Mouse (Mus musculus) hindbrain, embryonic 12.5 days (tissue): ENCODE results near the gene Crabp1. TPM values are rescaled to one million over a fixed set of nuclear protein-coding genes. Genes with fewer than 3 reads are reported as not detected.

Source experiments
- ATAC-seq: fragments of 200-750 bp; cut with Nextera tagmentation; 2 replicates; pipeline ENCODE4 v1.8.0; 2017; ENCODE audit warnings: moderate TSS enrichment; ENCODE audit not compliant: low FRiP score
- H3K27ac ChIP-seq: fragments of 300-500 bp; sonication (generic); 2 replicates; pipeline ENCODE4 v1.5.1; 2016; ENCODE audit warnings: mild to moderate bottlenecking
- H3K27me3 ChIP-seq: fragments of 300-500 bp; sonication (generic); 2 replicates; pipeline ENCODE4 v1.6.1; 2016; ENCODE audit warnings: mild to moderate bottlenecking
- H3K36me3 ChIP-seq: fragments of 300-500 bp; sonication (generic); 2 replicates; pipeline ENCODE4 v1.6.1; 2016; ENCODE audit warnings: mild to moderate bottlenecking
- H3K4me1 ChIP-seq: fragments of 300-500 bp; sonication (generic); 2 replicates; pipeline ENCODE4 v1.6.1; 2016
- H3K4me2 ChIP-seq: fragments of 300-500 bp; sonication (generic); replicated peaks from 2 replicates; pipeline ENCODE4 v1.6.1; 2016; ENCODE audit warnings: mild to moderate bottlenecking
- H3K4me3 ChIP-seq: fragments of 300-500 bp; sonication (generic); 2 replicates; pipeline ENCODE4 v1.5.1; 2016; ENCODE audit warnings: mild to moderate bottlenecking
- H3K9ac ChIP-seq: fragments of 300-500 bp; sonication (generic); 2 replicates; pipeline ENCODE4 v1.6.1; 2016; ENCODE audit warnings: mild to moderate bottlenecking, moderate library complexity
- H3K9me3 ChIP-seq: fragments of 300-500 bp; sonication (generic); replicated peaks from 2 replicates; pipeline ENCODE4 v1.6.1; 2016; ENCODE audit warnings: mild to moderate bottlenecking
- WGBS: fragments of 180-500 bp; shearing (Covaris S2); methylation state at CpG from one replicate; pipeline ENCODE4 v1.1.7; 2016; 5-methylcytosine and 5-hydroxymethylcytosine counted together
- polyA plus RNA-seq: library from polyadenylated mRNA; unstranded; fragments of >200 nt; fragmentation: Nextera tagmentation; extraction: Ambion mirVana; gene quantifications from 2 replicates; pipeline ENCODE4 v1.2.1, GENCODE M21; 2016

The Crabp1 gene
- polyA plus RNA-seq, 1 experiment from 2014 or later, result 655 TPM

DNA sequence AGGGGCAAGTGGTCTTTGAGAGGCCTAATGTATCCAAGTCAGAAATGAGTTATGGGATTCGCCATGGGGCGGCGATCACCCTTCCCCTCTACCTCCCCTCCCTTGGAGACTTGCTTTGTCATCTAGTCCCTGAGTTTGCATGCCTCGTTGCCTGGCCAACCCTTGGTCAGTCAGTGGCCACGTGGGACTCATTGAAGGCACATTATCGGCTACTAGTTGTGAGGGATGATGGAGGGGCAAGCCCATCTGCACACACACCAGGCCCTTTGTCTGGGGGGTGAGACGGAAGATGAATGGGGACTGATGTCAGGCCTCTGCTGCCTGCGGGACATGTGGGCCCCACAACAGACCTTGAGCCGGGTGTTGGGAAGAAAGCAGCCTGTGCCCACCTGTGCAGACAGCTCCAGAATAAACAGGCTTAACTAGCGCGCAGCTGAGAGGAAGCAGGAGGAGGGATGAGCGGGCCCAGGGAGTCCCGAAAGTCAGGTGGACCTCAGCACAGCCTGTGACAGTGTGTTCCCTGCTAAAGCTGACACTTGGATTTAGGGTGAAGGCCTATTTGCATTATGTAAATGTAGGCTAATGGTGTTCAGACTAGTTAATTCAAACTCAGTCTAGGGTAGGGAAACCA, 18.7 kb upstream of the Crabp1 start:
- H3K27ac ChIP-seq, result 0 out of 2 replicates have a peak overlapping the region, but pooled peaks have one; percentile 25
- WGBS, result 18% methylated on average over 13 of the region's 13 CpGs

DNA sequence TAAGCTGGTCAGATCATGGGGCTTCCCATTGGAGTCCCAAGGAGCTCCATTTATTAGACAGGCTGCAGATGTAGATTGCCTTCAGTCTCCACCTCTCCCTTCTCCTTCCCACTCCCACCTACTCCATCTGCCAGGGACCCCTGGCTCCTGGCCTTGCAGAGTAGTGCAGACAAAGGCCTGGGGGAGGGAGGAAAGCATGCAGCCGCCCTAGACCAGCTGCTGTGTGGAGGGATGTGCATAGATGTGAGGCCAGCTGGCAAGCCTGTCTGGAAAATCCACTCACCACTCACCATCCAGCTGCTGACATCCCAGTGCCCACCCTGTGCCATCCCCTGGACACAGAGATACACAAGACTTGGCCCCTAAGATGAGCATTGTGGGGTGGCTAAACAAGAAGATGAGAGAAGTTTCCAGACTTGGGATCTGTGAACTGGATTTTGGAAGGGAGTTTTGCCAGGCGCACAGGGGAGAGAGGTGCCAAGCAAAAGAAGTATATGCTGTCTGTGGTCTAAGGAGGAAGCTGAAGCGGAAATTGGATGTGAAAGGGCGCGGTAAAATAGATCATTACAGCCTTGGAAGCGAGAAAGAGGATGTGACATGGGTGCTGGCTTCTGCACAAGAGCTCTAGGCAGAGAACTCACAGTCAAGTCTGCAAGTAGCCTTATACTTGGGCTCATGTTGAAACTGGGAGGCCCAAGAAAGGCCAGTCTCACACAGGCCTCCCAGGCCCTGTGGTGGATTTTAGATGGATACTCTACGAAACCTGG, 14.2 kb upstream of the Crabp1 start:
- H3K27ac ChIP-seq, result no peak overlapping the region
- no peaks in the 10 kb centered on the region for H3K9me3 ChIP-seq
- peaks cover 40% of the 10 kb centered on the region for H3K4me1 ChIP-seq
- ATAC-seq, result no peak
- peaks cover 5% of the 10 kb centered on the region; the same call in 1 of the 2 replicates for H3K27me3 ChIP-seq
- no peak overlapping the region for H3K4me3 ChIP-seq
- H3K9ac ChIP-seq, result no peak overlapping the region
- H3K36me3 ChIP-seq, result no peaks in the 10 kb centered on the region
- H3K4me2 ChIP-seq, result no peak overlapping the region
- WGBS, result 81% methylated on average over 7 of the region's 7 CpGs

More for the DNA sequence above, 18.7 kb upstream of the Crabp1 start:
- no peaks in the 10 kb centered on the region for H3K27me3 ChIP-seq
- no peak overlapping the region for H3K9ac ChIP-seq
- no peaks in the 10 kb centered on the region for H3K36me3 ChIP-seq
- peak; percentile 85 for ATAC-seq
- H3K4me1 ChIP-seq, result peaks cover 19% of the 10 kb centered on the region
- H3K4me3 ChIP-seq, result no peak overlapping the region
- no peak overlapping the region for H3K4me2 ChIP-seq
- H3K9me3 ChIP-seq, result no peaks in the 10 kb centered on the region

DNA sequence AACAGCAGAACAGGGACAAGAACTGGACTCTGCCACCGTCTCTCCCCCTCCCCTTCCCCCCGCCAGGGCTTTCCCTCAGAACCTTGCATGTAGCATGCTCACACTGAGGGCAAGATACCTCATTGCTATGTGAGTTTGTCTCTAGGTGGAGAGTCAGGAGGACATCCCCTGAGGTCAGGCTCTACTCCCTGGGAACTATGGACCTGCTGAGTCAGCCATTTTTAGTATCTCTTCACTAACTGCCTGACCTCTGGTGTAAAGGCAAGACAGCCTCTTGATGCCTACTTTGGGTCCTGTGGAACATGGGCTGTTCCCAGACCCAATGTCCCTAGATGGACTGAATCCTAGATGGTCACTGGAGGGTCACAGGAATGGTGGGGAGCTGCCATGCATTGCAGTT, 12.9 kb upstream of the Crabp1 start:
- 71% methylated on average over 2 of the region's 2 CpGs for WGBS
- Histone ChIP-seq H3K36me3 (no peaks in the 10 kb centered on the region), H3K27ac (peak overlapping the region; percentile 76; the same call in 1 of the 2 replicates), H3K9ac (no peak overlapping the region), H3K4me3 (no peak overlapping the region), H3K27me3 (peaks cover 5% of the 10 kb centered on the region; the same call in 1 of the 2 replicates), H3K4me1 (peaks cover 27% of the 10 kb centered on the region), H3K4me2 (no peak overlapping the region), H3K9me3 (0 out of 2 replicates have a peak, but pooled peaks cover under 1% of the 10 kb centered on the region)
- no peak for ATAC-seq

DNA sequence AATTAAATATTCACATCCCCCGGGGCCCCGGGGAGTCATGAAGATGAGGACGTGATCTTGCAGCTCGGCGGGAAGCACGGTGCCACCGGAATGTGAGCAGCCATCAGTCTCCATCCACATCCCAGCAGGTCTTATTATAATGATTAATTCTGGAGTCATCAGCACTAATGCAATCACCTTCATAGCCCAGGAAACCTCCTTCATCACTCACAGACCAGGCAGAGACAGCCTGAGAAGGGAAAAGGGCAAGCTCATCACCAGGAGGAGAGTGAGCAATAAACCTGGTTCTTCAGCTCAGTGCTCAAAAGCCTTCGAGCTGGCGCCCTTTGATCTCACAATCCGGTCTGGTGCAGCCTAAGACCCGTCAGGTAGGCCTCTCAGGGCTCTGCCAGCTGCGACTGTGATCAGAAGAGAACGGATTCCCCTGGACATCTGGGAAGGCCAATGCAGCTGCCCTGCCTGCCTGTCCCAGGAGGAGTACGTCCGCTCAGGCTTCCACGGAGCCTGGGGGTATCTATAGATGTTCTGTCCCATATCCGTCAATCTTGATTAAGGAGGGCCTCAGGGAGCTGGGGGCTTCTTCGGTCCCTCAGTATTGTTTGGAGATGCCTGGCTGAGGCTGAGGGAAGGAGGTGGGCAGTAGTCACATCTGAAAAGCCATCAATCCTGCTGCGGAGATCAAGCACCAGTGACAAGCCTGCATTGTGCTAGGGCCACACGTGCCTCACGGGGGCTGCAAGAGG, 12.2 kb upstream of the Crabp1 start:
- ATAC-seq, result peak; percentile 78
- no peak overlapping the region for H3K4me3 ChIP-seq
- H3K27ac ChIP-seq, result peak overlapping the region; percentile 76
- H3K4me1 ChIP-seq, result peaks cover 27% of the 10 kb centered on the region
- no peak overlapping the region for H3K9ac ChIP-seq
- H3K4me2 ChIP-seq, result peak overlapping the region; percentile 29
- H3K27me3 ChIP-seq, result peaks cover 5% of the 10 kb centered on the region; the same call in 1 of the 2 replicates
- WGBS, result 14% methylated on average over 21 of the region's 21 CpGs
- 0 out of 2 replicates have a peak, but pooled peaks cover 4% of the 10 kb centered on the region for H3K9me3 ChIP-seq
- H3K36me3 ChIP-seq, result no peaks in the 10 kb centered on the region

DNA sequence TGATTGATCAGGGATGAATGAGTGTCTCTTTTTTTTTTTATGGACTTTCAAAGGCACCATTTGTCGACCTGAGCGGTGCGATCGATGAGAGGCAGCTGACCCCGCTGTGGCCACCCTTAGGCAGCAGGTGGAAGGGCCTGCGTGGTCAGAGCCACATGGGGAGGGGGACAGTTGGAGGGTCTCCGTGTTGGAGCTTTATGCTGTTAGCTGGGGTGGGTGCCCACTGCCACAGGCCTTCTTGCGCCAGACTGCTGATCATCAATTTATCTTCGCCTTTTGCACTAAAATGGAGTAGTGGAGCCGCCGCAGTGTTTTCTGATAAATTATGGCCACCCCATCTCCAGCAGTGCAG, 11.6 kb upstream of the Crabp1 start:
- peak overlapping the region; percentile 29 for H3K4me2 ChIP-seq
- H3K9me3 ChIP-seq, result 0 out of 2 replicates have a peak, but pooled peaks cover 4% of the 10 kb centered on the region
- H3K27me3 ChIP-seq, result peaks cover 5% of the 10 kb centered on the region; the same call in 1 of the 2 replicates
- H3K36me3 ChIP-seq, result no peaks in the 10 kb centered on the region
- WGBS, result 22% methylated on average over 11 of the region's 11 CpGs
- no peak overlapping the region for H3K9ac ChIP-seq
- peak overlapping the region; percentile 76 for H3K27ac ChIP-seq
- peaks cover 27% of the 10 kb centered on the region for H3K4me1 ChIP-seq
- no peak overlapping the region for H3K4me3 ChIP-seq
- ATAC-seq, result peak; percentile 23; the same call in 1 of the 2 replicates

DNA sequence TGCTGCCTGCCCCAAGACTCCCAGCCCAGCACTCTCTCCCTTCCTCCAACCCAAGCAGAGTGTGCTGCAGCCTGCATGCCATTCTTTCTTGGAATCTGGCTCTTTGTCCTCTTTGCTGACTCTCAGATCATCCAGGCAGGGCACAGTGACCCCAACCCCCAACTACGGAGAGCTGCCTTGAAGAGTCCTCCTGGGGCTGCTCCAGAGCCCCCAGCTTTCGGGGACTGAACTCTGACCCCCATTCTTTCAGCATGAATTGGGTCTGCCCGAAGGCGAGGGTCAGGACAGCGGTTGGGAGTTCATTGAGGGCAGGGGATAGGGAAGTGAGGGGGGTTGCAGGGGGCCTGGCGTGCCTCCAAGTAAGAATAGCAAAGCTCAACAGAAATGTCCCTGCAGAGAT, 5.0 kb upstream of the Crabp1 start:
- Histone ChIP-seq H3K4me1 (peaks cover 13% of the 10 kb centered on the region), H3K27ac (no peak overlapping the region), H3K4me3 (no peak overlapping the region), H3K4me2 (0 out of 2 replicates have a peak overlapping the region, but pooled peaks have one; percentile 6), H3K27me3 (peaks cover 26% of the 10 kb centered on the region), H3K9ac (no peak overlapping the region), H3K9me3 (0 out of 2 replicates have a peak, but pooled peaks cover 4% of the 10 kb centered on the region), H3K36me3 (no peaks in the 10 kb centered on the region)
- ATAC-seq, result peak; percentile 38; the same call in 1 of the 2 replicates
- 5% methylated on average over 6 of the region's 6 CpGs for WGBS

DNA sequence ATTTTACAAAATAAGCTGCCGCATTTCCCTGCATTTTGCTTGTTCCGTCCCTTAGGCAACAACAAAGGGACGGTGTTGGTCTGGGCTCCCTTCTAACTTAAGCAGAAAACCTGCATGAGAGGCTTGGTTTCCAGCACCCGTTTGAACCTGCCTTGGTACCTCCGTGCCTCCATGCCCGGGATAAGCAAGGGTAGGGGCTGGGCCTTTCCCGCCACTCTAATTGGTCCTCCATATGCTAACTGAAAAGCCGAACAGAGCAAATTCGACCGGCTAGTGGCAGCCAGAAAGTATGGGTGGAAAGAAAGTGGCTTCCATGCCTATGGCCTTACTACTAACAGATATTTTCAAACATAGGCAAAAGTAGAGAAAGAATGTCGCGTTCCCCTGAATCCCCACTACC, 457 bp upstream of the Crabp1 start:
- peaks cover 52% of the 10 kb centered on the region for H3K27me3 ChIP-seq
- H3K9me3 ChIP-seq, result no peaks in the 10 kb centered on the region
- H3K4me1 ChIP-seq, result peaks cover 38% of the 10 kb centered on the region
- ATAC-seq, result no peak
- no peak overlapping the region for H3K4me3 ChIP-seq
- H3K27ac ChIP-seq, result no peak overlapping the region
- peak overlapping the region; percentile 81 for H3K4me2 ChIP-seq
- no peak overlapping the region for H3K9ac ChIP-seq
- WGBS, result 15% methylated on average over 12 of the region's 12 CpGs
- no peaks in the 10 kb centered on the region for H3K36me3 ChIP-seq

DNA sequence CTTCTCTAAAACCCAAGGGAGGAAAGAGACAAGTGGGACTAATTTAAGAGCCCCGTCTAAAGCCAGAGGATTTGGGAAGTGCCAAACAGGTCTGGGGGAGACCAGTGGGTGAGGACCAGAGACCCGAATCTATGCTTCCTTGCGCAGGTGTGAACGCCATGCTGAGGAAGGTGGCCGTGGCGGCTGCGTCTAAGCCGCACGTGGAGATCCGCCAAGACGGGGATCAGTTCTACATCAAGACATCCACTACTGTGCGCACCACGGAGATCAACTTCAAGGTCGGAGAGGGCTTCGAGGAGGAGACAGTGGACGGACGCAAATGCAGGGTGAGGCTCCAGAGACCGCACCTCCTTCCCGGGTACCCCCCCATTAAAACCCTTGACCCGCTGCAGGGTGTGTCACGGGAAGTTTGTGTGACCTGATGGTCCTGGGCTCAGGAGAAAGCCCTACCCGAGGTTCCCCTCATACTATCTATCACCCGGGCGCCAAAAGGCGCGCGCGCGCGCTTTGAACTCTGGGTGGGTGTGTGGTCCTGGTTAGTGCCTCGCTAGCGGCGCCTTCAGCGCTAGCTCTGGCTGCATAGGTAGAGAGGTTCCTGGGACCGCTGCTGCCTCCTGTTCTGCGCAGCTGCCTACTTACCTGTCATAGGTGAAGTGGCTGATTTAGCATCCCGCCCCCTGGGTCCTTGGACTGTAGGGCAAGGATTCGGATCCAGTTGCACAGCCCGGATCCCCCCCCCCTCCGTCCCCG, 963 bp downstream of the Crabp1 start:
- no peak overlapping the region for H3K27ac ChIP-seq
- peak overlapping the region; percentile 42 for H3K4me3 ChIP-seq
- under 1% methylated on average over 37 of the region's 41 CpGs for WGBS
- peak overlapping the region; percentile 81 for H3K4me2 ChIP-seq
- H3K4me1 ChIP-seq, result peaks cover 37% of the 10 kb centered on the region
- H3K9ac ChIP-seq, result peak overlapping the region; percentile 54
- no peaks in the 10 kb centered on the region for H3K36me3 ChIP-seq
- peaks cover 52% of the 10 kb centered on the region for H3K27me3 ChIP-seq
- ATAC-seq, result 0 out of 2 replicates have a peak, but pooled peaks have one; percentile 11
- no peaks in the 10 kb centered on the region for H3K9me3 ChIP-seq

DNA sequence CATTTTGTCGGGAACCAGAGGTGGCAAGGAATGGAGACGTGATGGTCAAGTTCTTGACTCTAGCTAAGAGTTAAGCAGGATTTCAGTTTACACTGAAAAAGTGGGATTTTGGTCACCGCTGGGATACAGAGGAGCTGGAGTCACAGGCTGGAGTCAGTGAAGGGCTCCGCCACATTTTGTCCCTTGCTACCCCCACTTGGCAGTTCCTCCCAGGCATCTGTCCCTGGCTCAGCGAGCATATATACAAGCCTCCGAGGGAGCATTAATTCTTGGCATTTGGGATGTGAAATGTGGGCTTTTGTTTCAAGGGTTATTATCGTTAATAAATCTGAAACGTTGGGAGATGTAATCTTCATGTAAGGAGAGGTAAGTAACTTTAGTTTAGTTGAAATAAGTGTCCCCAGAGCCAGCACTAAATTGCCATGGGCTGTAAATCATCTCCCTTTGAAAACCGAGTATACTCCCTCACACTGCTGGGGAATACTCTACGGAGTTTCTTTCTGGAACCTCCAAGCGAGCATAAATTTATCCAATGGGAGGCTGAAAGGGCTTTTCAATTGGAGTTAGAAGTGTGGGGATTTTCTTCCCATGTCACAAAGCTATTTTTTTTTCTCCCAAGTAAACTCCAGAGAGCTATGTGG, 5.7 kb downstream of the Crabp1 start:
- WGBS, result 61% methylated on average over 11 of the region's 11 CpGs
- Histone ChIP-seq H3K27ac (peak overlapping the region; percentile 60; the same call in 1 of the 2 replicates), H3K4me2 (0 out of 2 replicates have a peak overlapping the region, but pooled peaks have one; percentile 15), H3K27me3 (peaks cover 19% of the 10 kb centered on the region), H3K9me3 (no peaks in the 10 kb centered on the region), H3K36me3 (no peaks in the 10 kb centered on the region), H3K9ac (no peak overlapping the region; the same call in 1 of the 2 replicates), H3K4me3 (no peak overlapping the region), H3K4me1 (peaks cover 28% of the 10 kb centered on the region)
- ATAC-seq, result no peak

DNA sequence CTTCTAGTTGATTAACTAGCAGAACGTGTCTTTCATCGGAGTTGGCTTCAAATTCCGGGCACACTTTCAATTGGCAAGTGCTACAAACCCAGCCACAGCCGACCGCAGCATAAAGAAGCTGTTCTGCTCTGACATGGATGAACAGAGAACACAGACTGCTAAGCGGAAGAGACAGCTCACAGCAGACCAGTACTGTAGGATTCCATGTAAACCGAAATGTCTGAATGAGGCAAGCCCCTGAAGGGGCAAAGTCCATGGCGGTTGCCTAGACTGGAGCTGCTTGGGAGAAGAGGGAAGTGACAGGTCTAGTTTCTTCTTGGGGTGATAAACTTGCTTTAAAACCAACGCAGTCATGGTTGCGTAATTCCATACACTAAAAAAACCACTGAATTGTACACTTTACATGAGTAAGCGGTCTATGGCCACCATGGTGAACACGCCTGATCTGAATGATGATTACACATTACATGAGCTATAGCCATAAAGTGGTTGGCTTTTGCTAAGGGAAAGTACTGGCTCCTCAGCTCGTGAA, 12.0 kb downstream of the Crabp1 start:
- Histone ChIP-seq H3K27me3 (no peaks in the 10 kb centered on the region), H3K4me3 (no peak overlapping the region), H3K9me3 (no peaks in the 10 kb centered on the region), H3K27ac (no peak overlapping the region), H3K4me1 (no peaks in the 10 kb centered on the region), H3K9ac (no peak overlapping the region), H3K4me2 (no peak overlapping the region), H3K36me3 (no peaks in the 10 kb centered on the region)
- 91% methylated on average over 13 of the region's 13 CpGs for WGBS
- no peak for ATAC-seq

DNA sequence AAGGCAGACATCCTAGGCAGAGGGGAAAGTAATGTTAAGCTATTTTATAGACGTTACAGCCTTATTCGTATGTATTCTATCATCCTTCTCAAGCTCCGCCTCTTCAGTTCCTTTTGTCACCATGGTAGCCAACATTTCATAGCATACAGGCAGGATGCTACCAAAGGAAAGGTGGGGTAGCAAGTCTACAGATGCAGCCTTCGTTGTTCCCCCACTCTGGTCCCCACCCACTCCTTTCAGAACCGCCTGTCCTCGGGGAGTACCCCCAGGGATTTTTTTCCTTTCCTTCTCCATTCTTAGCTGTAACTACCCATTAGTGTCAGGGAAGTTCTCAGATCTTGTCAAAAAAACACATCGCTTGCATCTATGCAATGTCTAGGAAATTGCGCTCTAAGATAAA, 14.7 kb downstream of the Crabp1 start:
- WGBS, result 86% methylated on average over 8 of the region's 8 CpGs

More for the DNA sequence above, 14.7 kb downstream of the Crabp1 start:
- no peak overlapping the region for H3K4me2 ChIP-seq
- no peak overlapping the region for H3K4me3 ChIP-seq
- H3K36me3 ChIP-seq, result no peaks in the 10 kb centered on the region
- no peak for ATAC-seq
- H3K4me1 ChIP-seq, result 0 out of 2 replicates have a peak, but pooled peaks cover 6% of the 10 kb centered on the region
- H3K9me3 ChIP-seq, result no peaks in the 10 kb centered on the region
- H3K27me3 ChIP-seq, result no peaks in the 10 kb centered on the region
- no peak overlapping the region for H3K27ac ChIP-seq
- no peak overlapping the region for H3K9ac ChIP-seq
